Mouse (Mus musculus) WW6 (cell line): ENCODE data around the gene Alk.
A peak's percentile ranks its signal among the peaks of the same experiment; 100 is the strongest.

Source experiments
- DNase-seq: peaks from one replicate; pipeline ENCODE4 v3.0.0-alpha.2; 2013; ENCODE audit warnings: low read depth, low spot score

Alk gene

GRCm38 (mm10) chr17:71980518-71981145 lies 623.8 kb downstream of the Alk start:
- no peak for DNase-seq

GRCm38 (mm10) chr17:71979137-71979536 lies 625.3 kb downstream of the Alk start:
- DNase-seq, result no peak

- DNase-seq, result no peak
Measured at GRCm38 (mm10) chr17:71976661-71977060, 627.8 kb downstream of the Alk start.

- DNase-seq, result no peak
Measured at GRCm38 (mm10) chr17:71973704-71974103, 630.7 kb downstream of the Alk start.

- DNase-seq, result no peak
Measured at GRCm38 (mm10) chr17:71967356-71967755, 637.1 kb downstream of the Alk start.

GRCm38 (mm10) chr17:71965733-71966606 lies 638.5 kb downstream of the Alk start:
- DNase-seq, result no peak

- DNase-seq, result no peak
Measured at GRCm38 (mm10) chr17:71964610-71965009, 639.8 kb downstream of the Alk start.

- no peak for DNase-seq
Measured at GRCm38 (mm10) chr17:71962746-71963145, 641.7 kb downstream of the Alk start.

GRCm38 (mm10) chr17:71955011-71955410 lies 649.4 kb downstream of the Alk start:
- no peak for DNase-seq

GRCm38 (mm10) chr17:71954217-71954844 lies 650.1 kb downstream of the Alk start:
- DNase-seq, result no peak

- no peak for DNase-seq
Measured at GRCm38 (mm10) chr17:71950968-71951367, 653.5 kb downstream of the Alk start.

- no peak for DNase-seq
Measured at GRCm38 (mm10) chr17:71948687-71949086, 655.7 kb downstream of the Alk start.

- no peak for DNase-seq
Measured at GRCm38 (mm10) chr17:71947452-71947851, 657.0 kb downstream of the Alk start.

- no peak for DNase-seq
Measured at GRCm38 (mm10) chr17:71944020-71944419, 660.4 kb downstream of the Alk start.

- no peak for DNase-seq
Measured at GRCm38 (mm10) chr17:71942052-71942451, 662.4 kb downstream of the Alk start.

GRCm38 (mm10) chr17:71941436-71941835 lies 663.0 kb downstream of the Alk start:
- DNase-seq, result no peak

GRCm38 (mm10) chr17:71936681-71937080 lies 667.7 kb downstream of the Alk start:
- no peak for DNase-seq

- DNase-seq, result no peak
Measured at GRCm38 (mm10) chr17:71935837-71936236, 668.6 kb downstream of the Alk start.

- no peak for DNase-seq
Measured at GRCm38 (mm10) chr17:71935336-71935735, 669.1 kb downstream of the Alk start.

- no peak for DNase-seq
Measured at GRCm38 (mm10) chr17:71914941-71915340, 689.5 kb downstream of the Alk start.

GRCm38 (mm10) chr17:71914541-71914940 lies 689.9 kb downstream of the Alk start:
- DNase-seq, result no peak

- peak; percentile 14 for DNase-seq
Measured at GRCm38 (mm10) chr17:71913188-71913587, 691.2 kb downstream of the Alk start.

- DNase-seq, result no peak
Measured at GRCm38 (mm10) chr17:71909107-71909506, 695.3 kb downstream of the Alk start.
